Mouse (Mus musculus) liver, embryonic 15.5 days (tissue): ENCODE results near the gene Htr6. TPM values are rescaled to one million over a fixed set of nuclear protein-coding genes. Genes with fewer than 3 reads are reported as not detected.
A peak's percentile ranks its signal among the peaks of the same experiment; 100 is the strongest.

Experiments
- ATAC-seq: fragments of 200-750 bp; cut with Nextera tagmentation; 2 replicates; pipeline ENCODE4 v1.8.0; 2017; ENCODE audit warnings: moderate number of reproducible peaks, mild to moderate bottlenecking, moderate library complexity; ENCODE audit not compliant: insufficient read depth
- H3K27ac ChIP-seq: fragments of 300-500 bp; sonication (generic); replicated peaks from 2 replicates; pipeline ENCODE4 v1.5.1; 2015; ENCODE audit warnings: mild to moderate bottlenecking, inconsistent platforms
- H3K27me3 ChIP-seq: fragments of 300-500 bp; sonication (generic); 2 replicates; pipeline ENCODE4 v1.6.1; 2015; ENCODE audit warnings: mild to moderate bottlenecking, inconsistent platforms
- H3K36me3 ChIP-seq: fragments of 300-500 bp; sonication (generic); replicated peaks from 2 replicates; pipeline ENCODE4 v1.6.1; 2015; ENCODE audit warnings: moderate library complexity, mild to moderate bottlenecking, inconsistent platforms
- H3K4me1 ChIP-seq: fragments of 300-500 bp; sonication (generic); replicated peaks from 2 replicates; pipeline ENCODE4 v1.6.1; 2015; ENCODE audit warnings: inconsistent platforms
- H3K4me2 ChIP-seq: fragments of 300-500 bp; sonication (generic); 2 replicates; pipeline ENCODE4 v1.6.1; 2015; ENCODE audit warnings: moderate library complexity, mild to moderate bottlenecking, inconsistent platforms
- H3K4me3 ChIP-seq: fragments of 300-500 bp; sonication (generic); replicated peaks from 2 replicates; pipeline ENCODE4 v1.5.1; 2015; ENCODE audit warnings: mild to moderate bottlenecking, inconsistent platforms
- H3K9ac ChIP-seq: fragments of 300-500 bp; sonication (generic); 2 replicates; pipeline ENCODE4 v1.6.1; 2015; ENCODE audit warnings: moderate library complexity, mild to moderate bottlenecking, inconsistent platforms
- H3K9me3 ChIP-seq: fragments of 300-500 bp; sonication (generic); replicated peaks from 2 replicates; pipeline ENCODE4 v1.6.1; 2016; ENCODE audit warnings: inconsistent platforms
- WGBS: fragments of 180-500 bp; shearing (Covaris S2); methylation state at CpG from one replicate; pipeline ENCODE4 v1.1.7; 2015; ENCODE audit warnings: mixed read lengths; ENCODE audit not compliant: insufficient replicate concordance; 5-methylcytosine and 5-hydroxymethylcytosine counted together
- polyA plus RNA-seq: library from polyadenylated mRNA; unstranded; fragments of >200 nt; fragmentation: Nextera tagmentation; extraction: Ambion mirVana; gene quantifications from 2 replicates; pipeline ENCODE4 v1.2.1, GENCODE M21; 2015

Htr6 gene
- polyA plus RNA-seq, 1 experiment from 2014 or later: not detected

- Histone ChIP-seq H3K4me1 (no peaks in the 10 kb centered on the region), H3K27ac (no peak overlapping the region), H3K9ac (no peak overlapping the region), H3K4me3 (no peak overlapping the region), H3K27me3 (no peaks in the 10 kb centered on the region), H3K9me3 (no peaks in the 10 kb centered on the region), H3K4me2 (no peak overlapping the region), H3K36me3 (peaks cover 7% of the 10 kb centered on the region; the same call in 1 of the 2 replicates)
- no peak for ATAC-seq
- WGBS: 73% methylated on average over 12 of the region's 12 CpGs
These were observed 42.8 kb downstream of the Htr6 start for GRCm38 (mm10) chr4:139032521-139032920.

DNA sequence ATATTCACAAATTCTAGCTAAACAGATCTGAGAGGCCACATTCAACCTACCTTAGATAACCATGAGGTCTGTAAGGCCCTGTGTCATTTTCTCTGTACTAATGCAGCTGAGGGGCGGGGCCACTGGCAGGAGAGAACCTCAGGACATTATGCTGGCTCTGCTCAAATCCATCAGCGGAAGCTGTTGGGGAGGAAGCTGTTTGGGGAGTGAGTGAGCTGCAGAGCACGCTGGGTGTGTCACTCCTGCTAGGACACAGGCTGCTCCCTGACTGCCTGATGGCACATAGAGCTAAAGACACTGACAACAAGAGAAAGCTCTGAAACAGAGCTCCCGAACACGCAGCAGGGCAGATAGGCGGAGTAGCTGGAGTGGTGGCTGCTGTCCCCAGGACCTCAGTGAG is 44.7 kb downstream of the Htr6 start:
- H3K4me1 ChIP-seq: no peaks in the 10 kb centered on the region
- no peak for ATAC-seq
- no peak overlapping the region for H3K4me3 ChIP-seq
- H3K9me3 ChIP-seq: no peaks in the 10 kb centered on the region
- no peaks in the 10 kb centered on the region for H3K36me3 ChIP-seq
- 50% methylated on average over 6 of the region's 6 CpGs for WGBS
- no peak overlapping the region for H3K4me2 ChIP-seq
- no peak overlapping the region for H3K9ac ChIP-seq
- no peak overlapping the region for H3K27ac ChIP-seq
- no peaks in the 10 kb centered on the region for H3K27me3 ChIP-seq

DNA sequence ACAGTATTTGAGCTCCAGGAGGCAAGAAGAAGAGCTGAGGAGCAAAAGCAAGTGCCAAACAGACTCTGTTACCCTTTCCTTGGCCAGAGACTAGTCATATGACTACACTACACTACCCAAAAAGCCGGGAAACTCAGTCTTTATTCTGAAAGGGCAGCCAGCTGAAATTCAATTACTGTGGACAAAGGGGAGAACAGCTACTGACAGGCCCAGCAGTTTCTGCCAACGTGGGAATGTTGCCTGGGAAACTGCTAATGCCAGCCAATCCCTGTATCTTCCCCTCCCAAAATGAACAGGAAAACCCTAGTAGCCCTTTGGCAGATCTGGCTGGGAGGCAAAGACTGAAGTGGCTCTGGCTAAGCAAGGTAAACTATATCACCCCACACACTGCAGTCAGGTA is 51.0 kb downstream of the Htr6 start:
- ATAC-seq: no peak
- no peaks in the 10 kb centered on the region for H3K27me3 ChIP-seq
- WGBS: 32% methylated on average over 2 of the region's 2 CpGs
- no peak overlapping the region for H3K9ac ChIP-seq
- no peaks in the 10 kb centered on the region for H3K36me3 ChIP-seq
- no peak overlapping the region for H3K4me2 ChIP-seq
- peaks cover 6% of the 10 kb centered on the region for H3K4me1 ChIP-seq
- H3K27ac ChIP-seq: no peak overlapping the region
- H3K9me3 ChIP-seq: no peaks in the 10 kb centered on the region
- no peak overlapping the region for H3K4me3 ChIP-seq

GRCm38 (mm10) chr4:139020385-139020784 is 55.0 kb downstream of the Htr6 start:
- Histone ChIP-seq H3K9me3 (no peaks in the 10 kb centered on the region), H3K4me1 (peaks cover 7% of the 10 kb centered on the region), H3K4me2 (no peak overlapping the region), H3K27ac (no peak overlapping the region), H3K9ac (no peak overlapping the region), H3K27me3 (no peaks in the 10 kb centered on the region), H3K4me3 (no peak overlapping the region), H3K36me3 (no peaks in the 10 kb centered on the region)
- ATAC-seq: no peak
- 52% methylated on average over 3 of the region's 3 CpGs for WGBS

DNA sequence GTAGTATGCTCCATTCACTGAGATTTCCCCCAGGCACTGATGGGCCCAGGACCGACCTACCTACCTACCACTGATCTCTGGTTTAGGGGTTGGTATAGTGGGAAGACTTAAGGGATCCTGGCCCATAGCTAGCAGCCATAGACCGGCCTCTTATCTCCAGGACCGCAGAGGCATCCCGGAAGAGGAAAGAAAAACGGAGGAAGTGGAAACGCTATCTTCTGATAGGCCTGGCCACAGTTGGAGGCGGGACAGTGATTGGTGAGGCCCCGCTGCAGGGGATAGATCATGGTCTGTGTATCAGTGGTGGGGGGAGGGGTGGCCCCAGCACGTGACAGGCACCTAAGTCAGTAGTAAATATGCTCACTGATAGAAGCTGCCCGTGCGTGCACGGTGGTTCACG is 56.0 kb downstream of the Htr6 start:
- peaks cover 7% of the 10 kb centered on the region for H3K4me1 ChIP-seq
- H3K27me3 ChIP-seq: no peaks in the 10 kb centered on the region
- no peaks in the 10 kb centered on the region for H3K36me3 ChIP-seq
- H3K4me3 ChIP-seq: no peak overlapping the region
- 14% methylated on average over 13 of the region's 13 CpGs for WGBS
- peak; percentile 76 for ATAC-seq
- H3K9me3 ChIP-seq: no peaks in the 10 kb centered on the region
- no peak overlapping the region for H3K9ac ChIP-seq
- H3K4me2 ChIP-seq: no peak overlapping the region; the same call in 1 of the 2 replicates
- H3K27ac ChIP-seq: no peak overlapping the region

DNA sequence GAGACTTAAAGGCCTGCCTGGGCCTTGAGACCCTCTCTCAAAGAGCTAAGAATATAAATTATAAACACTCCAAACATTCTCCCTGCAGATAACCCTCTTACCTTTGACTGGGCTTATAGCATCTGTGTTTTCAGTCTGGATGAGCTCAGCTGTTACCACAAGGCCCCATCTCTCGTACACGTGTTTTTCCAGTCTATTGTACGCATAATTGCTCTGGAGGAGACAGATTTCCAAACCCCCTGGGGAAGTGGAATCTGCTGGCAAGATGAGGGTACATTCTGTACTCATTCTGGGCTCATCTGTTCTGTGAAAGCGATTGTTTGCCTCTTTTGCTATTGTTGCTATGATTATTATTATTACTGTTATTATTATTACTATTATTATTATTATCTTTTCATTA is 56.4 kb downstream of the Htr6 start:
- Histone ChIP-seq H3K9ac (no peak overlapping the region), H3K4me2 (no peak overlapping the region), H3K4me3 (no peak overlapping the region), H3K36me3 (no peaks in the 10 kb centered on the region), H3K27ac (no peak overlapping the region), H3K9me3 (no peaks in the 10 kb centered on the region), H3K4me1 (peaks cover 7% of the 10 kb centered on the region), H3K27me3 (no peaks in the 10 kb centered on the region)
- no peak for ATAC-seq
- WGBS: 66% methylated on average over 4 of the region's 4 CpGs

DNA sequence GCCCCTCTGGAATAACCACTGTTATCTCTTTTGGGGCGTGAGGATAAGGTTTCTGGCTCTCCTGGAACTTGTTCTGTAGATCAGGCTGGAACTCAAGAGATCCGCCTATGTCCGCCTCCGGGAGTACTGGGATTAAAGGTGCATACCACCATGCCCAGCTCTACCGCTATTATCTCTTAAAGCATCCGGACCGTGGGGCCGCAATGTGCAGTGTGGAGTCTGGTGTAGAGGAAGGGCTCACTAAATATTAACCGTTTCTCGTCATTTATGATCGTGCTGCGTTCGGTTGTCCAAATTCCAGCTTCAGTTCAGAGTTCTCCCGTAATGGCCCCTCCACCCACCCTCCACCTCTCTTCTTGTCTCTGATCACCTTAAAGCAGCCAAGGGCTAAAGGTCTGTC is 57.0 kb downstream of the Htr6 start:
- peaks cover 7% of the 10 kb centered on the region for H3K4me1 ChIP-seq
- no peak overlapping the region for H3K4me3 ChIP-seq
- H3K27ac ChIP-seq: no peak overlapping the region
- H3K4me2 ChIP-seq: no peak overlapping the region
- H3K27me3 ChIP-seq: no peaks in the 10 kb centered on the region
- H3K9me3 ChIP-seq: no peaks in the 10 kb centered on the region
- H3K36me3 ChIP-seq: no peaks in the 10 kb centered on the region
- WGBS: 67% methylated on average over 14 of the region's 14 CpGs
- no peak for ATAC-seq
- H3K9ac ChIP-seq: no peak overlapping the region

- H3K27ac ChIP-seq: no peak overlapping the region
- WGBS: 60% methylated on average over 6 of the region's 6 CpGs
- H3K36me3 ChIP-seq: no peaks in the 10 kb centered on the region
- H3K4me1 ChIP-seq: peaks cover 5% of the 10 kb centered on the region
- no peak overlapping the region for H3K9ac ChIP-seq
- no peak for ATAC-seq
- H3K4me3 ChIP-seq: no peak overlapping the region
- H3K9me3 ChIP-seq: no peaks in the 10 kb centered on the region
- H3K4me2 ChIP-seq: no peak overlapping the region
- no peaks in the 10 kb centered on the region for H3K27me3 ChIP-seq
These were observed 60.6 kb downstream of the Htr6 start for GRCm38 (mm10) chr4:139014793-139015192.

GRCm38 (mm10) chr4:139013281-139013680 is 62.1 kb downstream of the Htr6 start:
- WGBS: 81% methylated on average over 11 of the region's 11 CpGs
- no peaks in the 10 kb centered on the region for H3K27me3 ChIP-seq
- no peak overlapping the region for H3K4me2 ChIP-seq
- H3K36me3 ChIP-seq: no peaks in the 10 kb centered on the region
- no peak overlapping the region for H3K27ac ChIP-seq
- H3K4me1 ChIP-seq: no peaks in the 10 kb centered on the region
- H3K9ac ChIP-seq: no peak overlapping the region
- H3K9me3 ChIP-seq: no peaks in the 10 kb centered on the region
- no peak for ATAC-seq
- H3K4me3 ChIP-seq: no peak overlapping the region

DNA sequence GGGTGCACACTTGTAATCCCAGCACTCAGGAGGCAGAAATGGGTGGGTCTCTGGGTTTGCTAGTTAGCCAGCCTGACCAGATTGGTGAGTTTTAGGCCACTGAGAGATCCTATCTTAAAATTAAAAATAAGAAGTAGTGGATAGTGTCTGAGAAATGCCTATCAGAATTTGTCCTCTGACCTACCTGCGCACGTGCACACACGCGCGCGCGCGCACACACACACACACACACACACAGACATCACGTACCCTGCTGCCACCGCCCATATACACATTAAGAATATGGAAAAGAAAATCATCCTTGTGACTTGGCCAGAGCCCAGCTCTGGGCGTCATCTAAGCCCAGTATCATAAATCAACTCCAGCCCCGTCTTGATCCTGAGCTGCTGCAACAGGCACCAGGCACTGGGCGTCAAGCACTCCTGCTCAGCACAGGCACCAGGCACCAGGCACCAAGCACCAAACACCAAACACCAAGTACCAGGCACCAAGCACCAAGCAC is 64.1 kb downstream of the Htr6 start:
- no peak overlapping the region for H3K4me2 ChIP-seq
- no peak for ATAC-seq
- H3K27ac ChIP-seq: no peak overlapping the region
- no peaks in the 10 kb centered on the region for H3K9me3 ChIP-seq
- WGBS: 87% methylated on average over 13 of the region's 13 CpGs
- no peaks in the 10 kb centered on the region for H3K27me3 ChIP-seq
- H3K36me3 ChIP-seq: no peaks in the 10 kb centered on the region
- no peaks in the 10 kb centered on the region for H3K4me1 ChIP-seq
- no peak overlapping the region for H3K9ac ChIP-seq
- no peak overlapping the region for H3K4me3 ChIP-seq
